Mouse (Mus musculus) olfactory bulb, adult 2 months (tissue): ENCODE results near the gene Ddah1.

Source experiments
- CTCF ChIP-seq: fragments of 200-500 bp; IDR thresholded peaks from 2 replicates; pipeline ENCODE4 v1.5.1; 2012; ENCODE audit warnings: low read depth, mild to moderate bottlenecking, low read length, moderate library complexity; ENCODE audit not compliant: insufficient read depth
- POLR2A ChIP-seq: fragments of 200-500 bp; IDR thresholded peaks from 2 replicates; pipeline ENCODE4 v1.6.1; 2012; ENCODE audit warnings: mild to moderate bottlenecking, low read depth, low read length, moderate library complexity; ENCODE audit not compliant: insufficient read depth

DNA sequence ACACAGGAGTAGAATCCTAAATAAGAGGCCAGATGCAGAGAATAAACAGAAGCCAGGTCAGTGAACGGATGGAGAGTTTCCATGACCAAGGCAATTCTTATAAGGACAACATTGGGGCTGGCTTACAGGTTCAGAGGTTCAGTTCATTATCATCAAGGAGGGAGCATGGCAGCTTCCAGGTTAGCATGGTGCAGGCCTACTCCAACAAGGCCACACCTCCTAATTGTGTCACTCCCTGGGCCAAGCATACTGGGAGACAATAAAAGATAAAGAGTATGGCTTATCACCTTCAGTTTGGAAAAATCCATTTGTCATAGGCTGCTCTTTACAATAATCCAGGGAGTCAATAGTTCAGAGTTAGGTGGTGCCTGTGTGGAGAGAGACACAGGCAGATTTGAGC, 9.8 kb upstream of the Ddah1 start:
- TF ChIP-seq CTCF (no peak), POLR2A (no peak)
